Mouse (Mus musculus) hindbrain, embryonic 11.5 days (tissue): Measurements from ENCODE around the gene Pnma1. TPM values are rescaled to one million over a fixed set of nuclear protein-coding genes. Genes with fewer than 3 reads are reported as not detected.

Experiments used
- ATAC-seq: fragments of 200-750 bp; cut with Nextera tagmentation; 2 replicates; pipeline ENCODE4 v1.8.0; 2017; ENCODE audit warnings: mild to moderate bottlenecking, moderate TSS enrichment, moderate library complexity; ENCODE audit not compliant: low FRiP score
- DNase-seq: peaks from one replicate; pipeline ENCODE4 v3.0.0-alpha.2; 2015; ENCODE audit warnings: low spot score
- H3K27ac ChIP-seq: fragments of 300-500 bp; sonication (generic); 2 replicates; pipeline ENCODE4 v1.5.1; 2014; ENCODE audit warnings: mild to moderate bottlenecking, low read depth, low read length
- H3K27me3 ChIP-seq: fragments of 300-500 bp; sonication (generic); 2 replicates; pipeline ENCODE4 v1.6.1; 2014; ENCODE audit warnings: mild to moderate bottlenecking, low read length, moderate library complexity, mixed read lengths; ENCODE audit not compliant: control insufficient read depth, insufficient read depth
- H3K36me3 ChIP-seq: fragments of 300-500 bp; sonication (generic); 2 replicates; pipeline ENCODE4 v1.6.1; 2014; ENCODE audit warnings: mild to moderate bottlenecking, low read length, moderate library complexity, mixed read lengths; ENCODE audit not compliant: control insufficient read depth, insufficient read depth
- H3K4me1 ChIP-seq: fragments of 300-500 bp; sonication (generic); replicated peaks from 2 replicates; pipeline ENCODE4 v1.6.1; 2014; ENCODE audit warnings: low read length, mixed read lengths; ENCODE audit not compliant: control insufficient read depth, insufficient read depth
- H3K4me2 ChIP-seq: fragments of 300-500 bp; sonication (generic); replicated peaks from 2 replicates; pipeline ENCODE4 v1.6.1; 2014; ENCODE audit warnings: mild to moderate bottlenecking, low read depth, low read length
- H3K4me3 ChIP-seq: fragments of 300-500 bp; sonication (generic); 2 replicates; pipeline ENCODE4 v1.5.1; 2014; ENCODE audit warnings: low read depth, low read length
- H3K9ac ChIP-seq: fragments of 300-500 bp; sonication (generic); 2 replicates; pipeline ENCODE4 v1.6.1; 2014; ENCODE audit warnings: low read depth, low read length
- H3K9me3 ChIP-seq: fragments of 300-500 bp; sonication (generic); 2 replicates; pipeline ENCODE4 v1.6.1; 2016; ENCODE audit warnings: low read length; ENCODE audit not compliant: control insufficient read depth
- WGBS: fragments of 180-500 bp; shearing (Covaris S2); extraction: QIAGEN DNeasy Blood & Tissue Kit; methylation state at CpG from one replicate; pipeline ENCODE4 v1.1.7; 2014; 5-methylcytosine and 5-hydroxymethylcytosine counted together
- polyA plus RNA-seq: library from polyadenylated mRNA; unstranded; fragments of >200 nt; fragmentation: Nextera tagmentation; extraction: Ambion mirVana; gene quantifications from 2 replicates; pipeline ENCODE4 v1.2.1, GENCODE M21; 2014

Gene Pnma1
- polyA plus RNA-seq, 1 experiment from 2014 or later = 2.6 TPM

DNA sequence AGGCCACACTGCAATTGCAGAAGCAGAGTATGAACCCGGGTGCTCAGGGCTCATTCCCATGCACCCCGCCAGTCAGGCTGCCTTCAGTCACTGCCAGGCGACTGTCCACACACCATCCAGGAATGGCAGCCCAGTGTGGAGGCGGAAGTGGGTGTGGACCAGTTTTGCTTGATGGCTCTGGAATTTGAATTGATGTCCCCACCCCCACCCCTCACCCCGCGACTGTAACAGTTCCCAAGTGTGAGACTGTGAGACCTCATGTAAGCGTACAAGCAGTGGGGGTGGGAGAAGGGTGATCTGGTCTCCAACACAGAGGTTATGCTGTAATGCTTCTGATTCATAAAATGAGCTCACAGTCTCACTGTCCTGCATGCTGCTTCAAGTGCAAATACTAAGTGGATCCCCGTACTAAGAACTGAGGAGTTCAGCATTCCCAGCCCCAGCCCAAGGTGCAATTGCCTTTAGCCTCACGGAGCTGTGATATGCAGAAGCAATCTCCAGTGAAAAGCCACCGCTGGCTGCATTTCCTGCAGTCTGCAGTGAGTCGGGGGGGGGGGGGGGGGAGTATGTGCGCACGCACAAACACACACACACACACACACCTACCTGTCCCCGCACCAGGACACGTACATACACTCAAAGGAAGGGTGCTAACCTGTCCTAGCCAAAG is 42.0 kb upstream of the Pnma1 start:
- Histone ChIP-seq H3K36me3 (no peaks in the 10 kb centered on the region), H3K4me3 (no peak overlapping the region), H3K9me3 (no peaks in the 10 kb centered on the region), H3K9ac (no peak overlapping the region), H3K27ac (no peak overlapping the region), H3K27me3 (no peaks in the 10 kb centered on the region), H3K4me1 (peaks cover 9% of the 10 kb centered on the region), H3K4me2 (peak overlapping the region; percentile 17)
- DNase-seq = no peak
- 57% methylated on average over 15 of the region's 15 CpGs for WGBS
- ATAC-seq = no peak

DNA sequence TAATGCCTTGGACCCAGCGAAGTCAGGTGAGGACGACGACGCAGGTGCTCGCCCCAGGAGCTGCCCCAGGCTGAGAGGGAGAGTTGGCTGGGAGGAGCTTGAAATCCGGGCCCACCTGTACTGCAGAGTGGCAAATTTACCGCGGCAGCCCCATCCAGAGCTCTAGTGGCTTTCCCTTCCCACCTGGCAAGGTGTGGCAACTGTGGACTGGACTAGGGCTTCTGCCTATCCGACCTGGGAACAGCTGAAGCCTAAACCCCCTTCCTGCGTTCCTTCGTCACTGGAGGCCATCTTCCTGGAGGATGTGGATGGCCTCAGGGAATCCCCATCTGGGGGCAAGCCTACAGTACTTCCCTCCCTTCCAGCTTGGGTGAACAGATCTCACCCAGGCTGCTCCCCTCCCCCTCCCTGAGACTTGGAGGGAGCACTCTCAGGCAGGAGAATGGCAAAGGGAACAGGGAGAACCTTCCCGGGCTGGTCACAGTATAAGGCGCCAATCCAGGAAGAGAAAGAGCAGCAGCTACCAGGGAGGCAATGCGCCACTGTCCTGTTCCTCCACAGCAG is 40.7 kb upstream of the Pnma1 start:
- H3K27me3 ChIP-seq = no peaks in the 10 kb centered on the region
- no peaks in the 10 kb centered on the region for H3K36me3 ChIP-seq
- no peak overlapping the region; the same call in 1 of the 2 replicates for H3K4me2 ChIP-seq
- 68% methylated on average over 14 of the region's 14 CpGs for WGBS
- ATAC-seq (no peak), DNase-seq (no peak)
- peaks cover 6% of the 10 kb centered on the region; the same call in 1 of the 2 replicates for H3K4me1 ChIP-seq
- no peak overlapping the region for H3K27ac ChIP-seq
- H3K9ac ChIP-seq = no peak overlapping the region
- no peak overlapping the region for H3K4me3 ChIP-seq
- H3K9me3 ChIP-seq = no peaks in the 10 kb centered on the region

- Histone ChIP-seq H3K4me2 (no peak overlapping the region), H3K9me3 (no peaks in the 10 kb centered on the region), H3K9ac (no peak overlapping the region), H3K36me3 (no peaks in the 10 kb centered on the region), H3K4me3 (no peak overlapping the region), H3K27me3 (no peaks in the 10 kb centered on the region), H3K4me1 (peaks cover 6% of the 10 kb centered on the region; the same call in 1 of the 2 replicates), H3K27ac (no peak overlapping the region)
- no peak for ATAC-seq
- DNase-seq = no peak
- 83% methylated on average over 15 of the region's 15 CpGs for WGBS
Observed at GRCm38 (mm10) chr12:84187752-84188601, 39.7 kb upstream of the Pnma1 start.

DNA sequence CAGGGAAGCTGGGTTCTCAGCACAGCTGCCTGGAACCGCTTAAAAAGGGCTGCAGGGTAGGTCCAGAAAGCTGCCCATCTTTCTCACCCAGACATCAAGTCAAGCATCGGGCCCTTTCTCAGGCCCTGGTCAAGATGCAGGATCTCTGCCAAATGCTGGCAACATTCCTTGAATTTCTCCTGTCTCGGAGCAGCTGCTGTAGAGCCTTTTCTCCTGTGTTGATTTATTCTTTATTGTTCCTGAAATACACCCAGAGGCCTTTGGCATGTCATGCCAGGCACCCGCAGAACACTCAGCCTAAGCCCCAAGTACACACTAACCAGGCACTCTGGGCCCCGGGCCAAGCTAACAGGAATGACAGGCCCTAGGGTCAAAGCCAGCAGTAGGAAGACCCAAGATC is 38.7 kb upstream of the Pnma1 start:
- 97% methylated on average over 5 of the region's 5 CpGs for WGBS
- H3K4me2 ChIP-seq = no peak overlapping the region
- no peaks in the 10 kb centered on the region for H3K9me3 ChIP-seq
- no peak overlapping the region for H3K27ac ChIP-seq
- peaks cover 6% of the 10 kb centered on the region; the same call in 1 of the 2 replicates for H3K4me1 ChIP-seq
- DNase-seq (no peak), ATAC-seq (no peak)
- no peaks in the 10 kb centered on the region for H3K27me3 ChIP-seq
- H3K36me3 ChIP-seq = no peaks in the 10 kb centered on the region
- no peak overlapping the region for H3K4me3 ChIP-seq
- H3K9ac ChIP-seq = no peak overlapping the region

DNA sequence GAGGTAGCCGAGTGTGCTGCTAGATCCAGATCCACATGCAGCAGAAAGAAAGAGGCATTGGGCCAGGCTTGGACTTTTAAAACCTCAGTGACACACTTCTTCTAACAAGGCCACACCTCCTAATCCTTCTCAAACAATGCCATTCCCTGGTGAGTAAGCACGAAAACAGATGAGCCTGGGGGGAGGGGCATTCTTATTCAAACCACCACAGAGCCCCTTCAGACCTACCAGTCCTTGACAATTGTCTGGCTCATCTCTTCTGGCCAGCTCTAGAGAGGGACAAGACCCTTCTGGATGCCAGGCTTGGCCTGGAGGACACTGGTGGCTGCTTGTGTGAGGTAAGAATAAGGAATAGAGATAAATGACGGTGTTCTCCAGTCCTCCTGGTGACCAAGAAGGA is 38.2 kb upstream of the Pnma1 start:
- ATAC-seq (no peak), DNase-seq (no peak)
- WGBS = 77% methylated on average over 3 of the region's 3 CpGs
- no peak overlapping the region for H3K27ac ChIP-seq
- no peaks in the 10 kb centered on the region for H3K27me3 ChIP-seq
- 0 out of 2 replicates have a peak, but pooled peaks cover 2% of the 10 kb centered on the region for H3K4me1 ChIP-seq
- H3K9me3 ChIP-seq = no peaks in the 10 kb centered on the region
- no peak overlapping the region for H3K4me3 ChIP-seq
- no peak overlapping the region for H3K4me2 ChIP-seq
- no peak overlapping the region for H3K9ac ChIP-seq
- no peaks in the 10 kb centered on the region for H3K36me3 ChIP-seq

GRCm38 (mm10) chr12:84185547-84185946 is 37.3 kb upstream of the Pnma1 start:
- WGBS = 81% methylated on average over 6 of the region's 6 CpGs
- ATAC-seq (no peak), DNase-seq (no peak)
- no peak overlapping the region for H3K4me2 ChIP-seq
- no peak overlapping the region for H3K4me3 ChIP-seq
- no peak overlapping the region for H3K27ac ChIP-seq
- H3K4me1 ChIP-seq = peaks cover 7% of the 10 kb centered on the region
- H3K9ac ChIP-seq = no peak overlapping the region
- no peaks in the 10 kb centered on the region for H3K27me3 ChIP-seq
- H3K36me3 ChIP-seq = no peaks in the 10 kb centered on the region
- H3K9me3 ChIP-seq = no peaks in the 10 kb centered on the region

GRCm38 (mm10) chr12:84184979-84185378 is 36.7 kb upstream of the Pnma1 start:
- DNase-seq (no peak), ATAC-seq (no peak)
- Histone ChIP-seq H3K4me1 (peaks cover 7% of the 10 kb centered on the region), H3K27ac (no peak overlapping the region), H3K4me3 (no peak overlapping the region), H3K27me3 (no peaks in the 10 kb centered on the region), H3K4me2 (no peak overlapping the region), H3K36me3 (no peaks in the 10 kb centered on the region), H3K9me3 (no peaks in the 10 kb centered on the region), H3K9ac (no peak overlapping the region)
- 96% methylated on average over 5 of the region's 5 CpGs for WGBS

DNA sequence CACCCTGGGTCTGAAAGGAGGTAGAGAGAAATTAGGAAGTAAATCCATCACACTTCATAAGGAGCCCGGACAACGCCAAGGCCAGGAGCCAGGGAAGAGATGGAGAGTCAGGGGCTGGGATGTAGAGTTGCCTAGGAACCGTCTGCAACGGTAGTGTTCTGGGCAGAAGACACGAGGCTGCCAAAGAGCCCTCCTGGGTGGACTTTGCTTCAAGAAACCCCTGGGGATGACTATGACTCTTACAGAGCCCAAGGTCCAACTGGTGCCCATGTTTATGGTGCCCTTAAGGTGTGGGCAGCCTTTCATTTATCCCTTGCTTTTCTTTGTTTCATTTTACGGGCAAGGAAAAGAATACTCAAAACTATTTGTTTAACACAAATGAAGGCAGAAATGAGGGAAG is 33.7 kb upstream of the Pnma1 start:
- Histone ChIP-seq H3K4me1 (peaks cover 13% of the 10 kb centered on the region), H3K27me3 (no peaks in the 10 kb centered on the region), H3K4me3 (no peak overlapping the region), H3K27ac (no peak overlapping the region), H3K4me2 (no peak overlapping the region), H3K9ac (no peak overlapping the region), H3K36me3 (no peaks in the 10 kb centered on the region), H3K9me3 (no peaks in the 10 kb centered on the region)
- WGBS = 72% methylated on average over 6 of the region's 6 CpGs
- ATAC-seq = no peak
- DNase-seq = no peak
